Mouse (Mus musculus) hindbrain, embryonic 12.5 days (tissue): ENCODE measurements around the gene Msi2. TPM values are rescaled to one million over a fixed set of nuclear protein-coding genes. Genes with fewer than 3 reads are reported as not detected.
A peak's percentile ranks its signal among the peaks of the same experiment; 100 is the strongest.

Experiments used
- ATAC-seq: fragments of 200-750 bp; cut with Nextera tagmentation; 2 replicates; pipeline ENCODE4 v1.8.0; 2017; ENCODE audit warnings: moderate TSS enrichment; ENCODE audit not compliant: low FRiP score
- H3K27ac ChIP-seq: fragments of 300-500 bp; sonication (generic); 2 replicates; pipeline ENCODE4 v1.5.1; 2016; ENCODE audit warnings: mild to moderate bottlenecking
- H3K27me3 ChIP-seq: fragments of 300-500 bp; sonication (generic); 2 replicates; pipeline ENCODE4 v1.6.1; 2016; ENCODE audit warnings: mild to moderate bottlenecking
- H3K36me3 ChIP-seq: fragments of 300-500 bp; sonication (generic); 2 replicates; pipeline ENCODE4 v1.6.1; 2016; ENCODE audit warnings: mild to moderate bottlenecking
- H3K4me1 ChIP-seq: fragments of 300-500 bp; sonication (generic); 2 replicates; pipeline ENCODE4 v1.6.1; 2016
- H3K4me2 ChIP-seq: fragments of 300-500 bp; sonication (generic); replicated peaks from 2 replicates; pipeline ENCODE4 v1.6.1; 2016; ENCODE audit warnings: mild to moderate bottlenecking
- H3K4me3 ChIP-seq: fragments of 300-500 bp; sonication (generic); 2 replicates; pipeline ENCODE4 v1.5.1; 2016; ENCODE audit warnings: mild to moderate bottlenecking
- H3K9ac ChIP-seq: fragments of 300-500 bp; sonication (generic); 2 replicates; pipeline ENCODE4 v1.6.1; 2016; ENCODE audit warnings: mild to moderate bottlenecking, moderate library complexity
- H3K9me3 ChIP-seq: fragments of 300-500 bp; sonication (generic); replicated peaks from 2 replicates; pipeline ENCODE4 v1.6.1; 2016; ENCODE audit warnings: mild to moderate bottlenecking
- WGBS: fragments of 180-500 bp; shearing (Covaris S2); methylation state at CpG from one replicate; pipeline ENCODE4 v1.1.7; 2016; 5-methylcytosine and 5-hydroxymethylcytosine counted together
- polyA plus RNA-seq: library from polyadenylated mRNA; unstranded; fragments of >200 nt; fragmentation: Nextera tagmentation; extraction: Ambion mirVana; gene quantifications from 2 replicates; pipeline ENCODE4 v1.2.1, GENCODE M21; 2016

Gene Msi2
- polyA plus RNA-seq, 1 experiment from 2014 or later: 35.9 TPM

GRCm38 (mm10) chr11:88314471-88314870, 403.8 kb downstream of the Msi2 start:
- Histone ChIP-seq H3K36me3 (no peaks in the 10 kb centered on the region), H3K4me2 (no peak overlapping the region), H3K9ac (no peak overlapping the region), H3K9me3 (no peaks in the 10 kb centered on the region), H3K27ac (peak overlapping the region; percentile 79), H3K4me3 (no peak overlapping the region), H3K27me3 (no peaks in the 10 kb centered on the region), H3K4me1 (peaks cover 76% of the 10 kb centered on the region)
- WGBS: 54% methylated on average over 6 of the region's 6 CpGs
- no peak for ATAC-seq

- 0 out of 2 replicates have a peak overlapping the region, but pooled peaks have one; percentile 18 for H3K9ac ChIP-seq
- ATAC-seq: no peak
- no peak overlapping the region for H3K4me3 ChIP-seq
- H3K27me3 ChIP-seq: no peaks in the 10 kb centered on the region
- H3K36me3 ChIP-seq: no peaks in the 10 kb centered on the region
- WGBS: 12% methylated on average over 8 of the region's 8 CpGs
- no peak overlapping the region for H3K4me2 ChIP-seq
- H3K4me1 ChIP-seq: peaks cover 83% of the 10 kb centered on the region
- no peaks in the 10 kb centered on the region for H3K9me3 ChIP-seq
- peak overlapping the region; percentile 79 for H3K27ac ChIP-seq
Measured at GRCm38 (mm10) chr11:88313512-88313911, 404.8 kb downstream of the Msi2 start.

GRCm38 (mm10) chr11:88311606-88312005, 406.7 kb downstream of the Msi2 start:
- Histone ChIP-seq H3K4me2 (no peak overlapping the region), H3K27ac (peak overlapping the region; percentile 91), H3K36me3 (no peaks in the 10 kb centered on the region), H3K4me3 (no peak overlapping the region), H3K9me3 (no peaks in the 10 kb centered on the region), H3K27me3 (no peaks in the 10 kb centered on the region), H3K9ac (no peak overlapping the region), H3K4me1 (peaks cover 76% of the 10 kb centered on the region)
- ATAC-seq: no peak
- WGBS: 42% methylated on average over 7 of the region's 7 CpGs

GRCm38 (mm10) chr11:88310773-88311172, 407.5 kb downstream of the Msi2 start:
- Histone ChIP-seq H3K36me3 (no peaks in the 10 kb centered on the region), H3K4me2 (no peak overlapping the region), H3K27ac (peak overlapping the region; percentile 91), H3K9ac (no peak overlapping the region), H3K4me3 (no peak overlapping the region), H3K4me1 (peaks cover 74% of the 10 kb centered on the region), H3K27me3 (no peaks in the 10 kb centered on the region), H3K9me3 (no peaks in the 10 kb centered on the region)
- WGBS: 64% methylated on average over 6 of the region's 6 CpGs
- ATAC-seq: no peak

GRCm38 (mm10) chr11:88309059-88309700, 409.1 kb downstream of the Msi2 start:
- Histone ChIP-seq H3K4me2 (no peak overlapping the region), H3K4me3 (no peak overlapping the region), H3K36me3 (no peaks in the 10 kb centered on the region), H3K27ac (peak overlapping the region; percentile 91), H3K27me3 (no peaks in the 10 kb centered on the region), H3K4me1 (peaks cover 64% of the 10 kb centered on the region), H3K9ac (peak overlapping the region; percentile 41; the same call in 1 of the 2 replicates), H3K9me3 (no peaks in the 10 kb centered on the region)
- peak; percentile 84 for ATAC-seq
- WGBS: 20% methylated on average over 10 of the region's 10 CpGs

- Histone ChIP-seq H3K4me1 (peaks cover 58% of the 10 kb centered on the region), H3K27me3 (no peaks in the 10 kb centered on the region)
Measured at GRCm38 (mm10) chr11:88307616-88308543, 410.4 kb downstream of the Msi2 start.

GRCm38 (mm10) chr11:88305759-88306158, 412.6 kb downstream of the Msi2 start:
- Histone ChIP-seq H3K9me3 (no peaks in the 10 kb centered on the region), H3K4me2 (no peak overlapping the region), H3K27me3 (no peaks in the 10 kb centered on the region), H3K9ac (no peak overlapping the region), H3K4me3 (no peak overlapping the region), H3K36me3 (no peaks in the 10 kb centered on the region), H3K4me1 (peaks cover 43% of the 10 kb centered on the region), H3K27ac (no peak overlapping the region)
- ATAC-seq: no peak
- 89% methylated on average over 6 of the region's 6 CpGs for WGBS

More at GRCm38 (mm10) chr11:88307616-88308543, 410.4 kb downstream of the Msi2 start:
- Histone ChIP-seq H3K4me2 (no peak overlapping the region), H3K4me3 (no peak overlapping the region), H3K36me3 (no peaks in the 10 kb centered on the region), H3K27ac (peak overlapping the region; percentile 91), H3K9me3 (no peaks in the 10 kb centered on the region), H3K9ac (no peak overlapping the region)
- ATAC-seq: no peak
- 82% methylated on average over 14 of the region's 14 CpGs for WGBS

GRCm38 (mm10) chr11:88301619-88302018, 416.7 kb downstream of the Msi2 start:
- no peak overlapping the region for H3K4me2 ChIP-seq
- WGBS: 46% methylated on average over 6 of the region's 6 CpGs
- peak overlapping the region; percentile 37 for H3K27ac ChIP-seq

GRCm38 (mm10) chr11:88299345-88299744, 419.0 kb downstream of the Msi2 start:
- Histone ChIP-seq H3K9me3 (no peaks in the 10 kb centered on the region; the same call in 1 of the 2 replicates), H3K27me3 (no peaks in the 10 kb centered on the region), H3K4me2 (no peak overlapping the region), H3K4me3 (no peak overlapping the region), H3K9ac (no peak overlapping the region), H3K4me1 (peaks cover 44% of the 10 kb centered on the region), H3K27ac (peak overlapping the region; percentile 55), H3K36me3 (no peaks in the 10 kb centered on the region)
- ATAC-seq: no peak
- 55% methylated on average over 4 of the region's 4 CpGs for WGBS

More at GRCm38 (mm10) chr11:88301619-88302018, 416.7 kb downstream of the Msi2 start:
- Histone ChIP-seq H3K9me3 (no peaks in the 10 kb centered on the region; the same call in 1 of the 2 replicates), H3K36me3 (no peaks in the 10 kb centered on the region), H3K9ac (no peak overlapping the region), H3K4me1 (peaks cover 27% of the 10 kb centered on the region), H3K27me3 (no peaks in the 10 kb centered on the region), H3K4me3 (no peak overlapping the region)
- no peak for ATAC-seq

GRCm38 (mm10) chr11:88297526-88297925, 420.8 kb downstream of the Msi2 start:
- no peaks in the 10 kb centered on the region for H3K36me3 ChIP-seq
- no peak for ATAC-seq
- H3K9ac ChIP-seq: no peak overlapping the region
- H3K27me3 ChIP-seq: no peaks in the 10 kb centered on the region
- peaks cover 50% of the 10 kb centered on the region for H3K4me1 ChIP-seq
- peak overlapping the region; percentile 17; the same call in 1 of the 2 replicates for H3K27ac ChIP-seq
- no peak overlapping the region for H3K4me3 ChIP-seq
- H3K4me2 ChIP-seq: no peak overlapping the region
- WGBS: 50% methylated on average over 4 of the region's 4 CpGs
- H3K9me3 ChIP-seq: no peaks in the 10 kb centered on the region; the same call in 1 of the 2 replicates

GRCm38 (mm10) chr11:88295298-88295697, 423.0 kb downstream of the Msi2 start:
- Histone ChIP-seq H3K9ac (peak overlapping the region; percentile 45; the same call in 1 of the 2 replicates), H3K4me2 (peak overlapping the region; percentile 44), H3K27me3 (no peaks in the 10 kb centered on the region), H3K9me3 (no peaks in the 10 kb centered on the region; the same call in 1 of the 2 replicates), H3K4me3 (no peak overlapping the region), H3K27ac (peak overlapping the region; percentile 71), H3K4me1 (peaks cover 51% of the 10 kb centered on the region), H3K36me3 (no peaks in the 10 kb centered on the region)
- 47% methylated on average over 5 of the region's 5 CpGs for whole genome bisulfite sequencing
- no peak for ATAC-seq

- H3K9ac ChIP-seq: peak overlapping the region; percentile 45
Measured at GRCm38 (mm10) chr11:88294394-88294710, 424.0 kb downstream of the Msi2 start.

More at GRCm38 (mm10) chr11:88294394-88294710, 424.0 kb downstream of the Msi2 start:
- H3K4me1 ChIP-seq: peaks cover 49% of the 10 kb centered on the region
- H3K27me3 ChIP-seq: no peaks in the 10 kb centered on the region
- peak overlapping the region; percentile 44 for H3K4me2 ChIP-seq
- peak overlapping the region; percentile 16 for H3K4me3 ChIP-seq
- WGBS: 37% methylated on average over 17 of the region's 17 CpGs
- peak overlapping the region; percentile 71 for H3K27ac ChIP-seq
- no peak for ATAC-seq
- H3K9me3 ChIP-seq: no peaks in the 10 kb centered on the region; the same call in 1 of the 2 replicates
- no peaks in the 10 kb centered on the region for H3K36me3 ChIP-seq
